Mouse (Mus musculus) C3H10T1/2 (cell line): Measurements from ENCODE around the gene Yipf3. TPM values are rescaled to one million over a fixed set of nuclear protein-coding genes. Genes with fewer than 3 reads are reported as not detected.

Source experiments
- polyA plus RNA-seq, 2 experiments: library from polyadenylated mRNA; unstranded; fragments of >200 nt; fragmentation: generic; extraction: Trizol; gene quantifications; one replicate each; pipeline ENCODE4 v1.2.1; 2012; ENCODE audit warnings: missing spikeins in 2 of 2

Yipf3 gene
- polyA plus RNA-seq, result 100 to 1,000 TPM; 159 to 180 TPM

DNA sequence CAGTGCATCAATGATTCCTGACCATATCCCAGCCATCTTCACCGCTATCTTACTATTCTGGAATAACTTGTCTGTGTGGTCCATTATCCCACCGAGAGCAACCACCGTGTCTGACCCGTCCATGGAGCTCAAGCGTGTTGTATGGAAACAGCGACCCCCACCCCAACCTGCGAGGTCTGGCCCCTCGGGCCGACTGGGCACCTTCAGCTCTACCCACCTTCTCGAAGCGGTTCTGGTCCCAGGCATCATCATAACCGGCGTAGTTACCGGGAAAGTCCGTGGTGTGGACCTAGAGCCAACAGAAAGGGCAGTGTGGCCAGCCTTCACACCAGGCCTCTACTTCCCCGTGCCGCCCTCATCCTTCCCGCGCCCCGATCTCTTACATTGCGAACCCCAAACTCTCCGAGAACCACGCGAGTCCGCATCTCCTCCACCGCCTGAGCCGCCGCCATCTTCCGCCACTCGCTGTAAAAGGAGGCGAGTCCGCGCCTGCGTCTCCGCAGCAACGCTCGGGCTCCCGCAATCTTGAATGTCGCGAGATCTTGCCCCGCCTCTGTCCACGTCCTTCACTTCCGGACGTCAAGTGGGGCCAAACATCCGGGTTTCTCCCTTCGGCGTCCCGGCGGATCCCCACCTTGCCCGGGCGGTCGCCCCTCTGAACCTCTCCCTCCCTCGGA is at the start of gene Yipf3, which contains the start of gene Polr1c:
TSS of gene Yipf3 (plus strand) at position 569 of the 677 bp plus-strand sequence.
TSS of gene Polr1c (minus strand) at position 543 of the 677 bp plus-strand sequence.

GRCm38 (mm10) chr17:46202421-46203071 is 45.3 kb upstream of the Yipf3 start, which contains the start of the genes Polh and Xpo5:
Gene Polh, minus strand, starts transcription at chr17:46202645.
Gene Xpo5, plus strand, starts transcription at chr17:46202782.

GRCm38 (mm10) chr17:46253452-46254084 is 5.7 kb downstream of the Yipf3 start, which contains the start of gene Lrrc73:
Gene Lrrc73, plus strand, starts transcription at chr17:46253531.

GRCm38 (mm10) chr17:46282483-46283123 is 34.7 kb downstream of the Yipf3 start, which contains the start of gene Tjap1:
Gene Tjap1, minus strand, starts transcription at chr17:46283026.

DNA sequence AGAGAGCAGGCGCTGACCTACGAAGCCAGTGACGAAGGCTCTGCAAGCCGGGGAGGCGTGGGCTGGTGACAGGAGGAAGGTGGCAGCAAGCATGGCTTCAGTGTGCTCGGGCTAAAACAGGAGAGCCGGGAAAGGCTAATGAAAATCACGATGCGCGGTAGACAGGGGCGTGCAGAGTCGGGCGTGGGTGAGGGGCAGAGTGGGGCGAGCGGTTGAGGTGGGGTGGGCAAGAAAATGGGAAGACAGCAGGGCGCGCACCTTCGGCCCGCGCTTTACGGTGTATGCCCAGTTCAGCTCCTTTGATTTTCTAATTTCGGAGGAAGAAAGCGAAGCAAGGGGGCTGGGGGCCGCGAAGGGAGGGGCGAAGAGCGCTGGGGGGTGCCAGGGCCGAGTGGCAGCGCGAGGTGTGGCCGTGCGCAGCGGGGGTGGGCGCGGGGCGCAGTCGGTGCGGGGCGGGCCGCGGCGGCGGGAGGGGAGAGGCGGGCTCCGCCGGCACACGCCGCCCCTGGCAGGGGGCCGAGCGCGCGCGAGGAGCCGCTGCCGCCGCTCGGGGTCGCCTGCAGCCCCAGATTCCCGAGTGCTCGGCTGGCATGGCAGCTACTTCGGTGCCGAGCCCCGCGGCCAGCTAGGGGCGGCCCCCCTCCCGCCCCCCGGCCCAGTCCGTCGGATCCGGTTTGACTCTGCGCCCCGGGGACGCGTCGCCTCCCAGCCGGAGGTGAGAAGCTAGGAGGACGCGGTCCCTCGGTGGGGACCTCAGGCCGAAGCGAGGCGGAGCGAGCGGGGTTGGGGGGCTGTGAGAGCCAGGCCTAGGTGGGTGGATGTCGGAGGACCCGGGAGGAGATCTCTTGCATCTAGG is 49.7 kb downstream of the Yipf3 start, which contains the start of gene Dlk2:
TSS of gene Dlk2 (plus strand) at position 58 of the 856 bp plus-strand sequence.

Other genes with a start within 250 kb of the Yipf3 start
- gene Vegfa, start 215.7 kb upstream of the Yipf3 start, polyA plus RNA-seq, result 10 to 100 TPM in 1 of 2 experiments, 1 to 10 TPM in 1; 4.4 to 22.7 TPM
- gene Mrps18a, start 137.1 kb upstream of the Yipf3 start, polyA plus RNA-seq, result 100 to 1,000 TPM; 140 to 212 TPM
- gene Rsph9, start 103.9 kb upstream of the Yipf3 start, polyA plus RNA-seq, result not detected
- gene Mad2l1bp, start 94.5 kb upstream of the Yipf3 start, polyA plus RNA-seq, result 10 to 100 TPM; 24.3 to 32.6 TPM
- gene Gtpbp2, start 87.0 kb upstream of the Yipf3 start, polyA plus RNA-seq, result 10 to 100 TPM in 1 of 2 experiments, 1 to 10 TPM in 1; 5.2 to 43.0 TPM
- 1 to 10 TPM; 1.5 to 9.4 TPM for gene Polh, start 45.4 kb upstream of the Yipf3 start, polyA plus RNA-seq
- gene Xpo5, start 45.3 kb upstream of the Yipf3 start, polyA plus RNA-seq, result 10 to 100 TPM; 14.4 to 24.3 TPM
- gene Polr1c, start within 50 bp of the Yipf3 start, polyA plus RNA-seq, result 100 to 1,000 TPM; 111 to 156 TPM
- gene Lrrc73, start 5.5 kb downstream of the Yipf3 start, polyA plus RNA-seq, result 10 to 100 TPM; 10.4 to 11.1 TPM
- 10 to 100 TPM; 54.0 to 58.3 TPM for gene Tjap1, start 34.9 kb downstream of the Yipf3 start, polyA plus RNA-seq
- gene Dlk2, start 49.3 kb downstream of the Yipf3 start, polyA plus RNA-seq, result 10 to 100 TPM in 1 of 2 experiments, 1 to 10 TPM in 1; 7.2 to 55.2 TPM
- gene Abcc10, start 80.3 kb downstream of the Yipf3 start, polyA plus RNA-seq, result 1 to 10 TPM; 2.7 to 7.7 TPM
- gene Zfp318, start 135.7 kb downstream of the Yipf3 start, polyA plus RNA-seq, result 1 to 10 TPM in 1 of 2 experiments, under 1 TPM in 1; 0.54 to 5.8 TPM
- gene Crip3, start 180.8 kb downstream of the Yipf3 start, polyA plus RNA-seq, result under 1 TPM in 1 of 2 experiments, not detected in 1; 0.93 TPM
- gene Slc22a7, start 190.4 kb downstream of the Yipf3 start, polyA plus RNA-seq, result not detected
- gene Ttbk1, start 239.6 kb downstream of the Yipf3 start, polyA plus RNA-seq, result not detected
- 100 to 1,000 TPM in 1 of 2 experiments, 10 to 100 TPM in 1; 39.0 to 100 TPM for gene Dnph1, start 248.6 kb downstream of the Yipf3 start, polyA plus RNA-seq